Mouse (Mus musculus) lung, postnatal 0 days (tissue): ENCODE data around the gene Trim29. TPM values are rescaled to one million over a fixed set of nuclear protein-coding genes. Genes with fewer than 3 reads are reported as not detected.

Source experiments
- ATAC-seq: fragments of 200-750 bp; cut with Nextera tagmentation; 2 replicates; pipeline ENCODE4 v1.8.0; 2017; ENCODE audit warnings: moderate library complexity
- DNase-seq: peaks from one replicate; pipeline ENCODE4 v3.0.0-alpha.2; 2016; ENCODE audit warnings: low spot score
- H3K27ac ChIP-seq: fragments of 300-500 bp; sonication (generic); 2 replicates; pipeline ENCODE4 v1.5.1; 2014; ENCODE audit warnings: antibody characterized with exemption, mild to moderate bottlenecking, low read length, mixed read lengths
- H3K27me3 ChIP-seq: fragments of 300-500 bp; sonication (generic); replicated peaks from 2 replicates; pipeline ENCODE4 v1.6.1; 2014; ENCODE audit warnings: low read length, mixed read lengths; ENCODE audit not compliant: insufficient read depth
- H3K36me3 ChIP-seq: fragments of 300-500 bp; sonication (generic); 2 replicates; pipeline ENCODE4 v1.6.1; 2014; ENCODE audit warnings: low read length, mixed read lengths; ENCODE audit not compliant: insufficient read depth
- H3K4me1 ChIP-seq: fragments of 300-500 bp; sonication (generic); 2 replicates; pipeline ENCODE4 v1.6.1; 2014; ENCODE audit warnings: antibody characterized with exemption, low read depth, low read length, mixed read lengths; ENCODE audit not compliant: insufficient read depth
- H3K4me2 ChIP-seq: fragments of 300-500 bp; sonication (generic); replicated peaks from 2 replicates; pipeline ENCODE4 v1.6.1; 2014; ENCODE audit warnings: low read depth, mild to moderate bottlenecking, low read length, moderate library complexity, mixed read lengths
- H3K4me3 ChIP-seq: fragments of 300-500 bp; sonication (generic); 2 replicates; pipeline ENCODE4 v1.5.1; 2014; ENCODE audit warnings: low read depth, low read length
- H3K9ac ChIP-seq: fragments of 300-500 bp; sonication (generic); replicated peaks from 2 replicates; pipeline ENCODE4 v1.6.1; 2014; ENCODE audit warnings: low read depth, mild to moderate bottlenecking
- H3K9me3 ChIP-seq: fragments of 300-500 bp; sonication (generic); 2 replicates; pipeline ENCODE4 v1.6.1; 2016; ENCODE audit warnings: low read length, mixed read lengths
- CTCF ChIP-seq: IDR thresholded peaks from 2 replicates; pipeline ENCODE4 v1.5.1; 2016; ENCODE audit warnings: antibody characterized with exemption, mild to moderate bottlenecking
- EP300 ChIP-seq: IDR thresholded peaks from 2 replicates; pipeline ENCODE4 v1.6.1; 2016; ENCODE audit warnings: antibody characterized with exemption, mild to moderate bottlenecking, control low read depth
- WGBS: fragments of 180-500 bp; shearing (Covaris S2); extraction: QIAGEN DNeasy Blood & Tissue Kit; methylation state at CpG from one replicate; pipeline ENCODE4 v1.1.7; 2014; 5-methylcytosine and 5-hydroxymethylcytosine counted together
- polyA plus RNA-seq: library from polyadenylated mRNA; unstranded; fragments of >200 nt; fragmentation: Nextera tagmentation; extraction: Ambion mirVana; gene quantifications from 2 replicates; pipeline ENCODE4 v1.2.1, GENCODE M21; 2015

The Trim29 gene
- polyA plus RNA-seq, 1 experiment from 2014 or later = 0.87 TPM

- TF ChIP-seq CTCF (no peak), EP300 (no peak)
- Histone ChIP-seq H3K36me3 (no peaks in the 10 kb centered on the region), H3K4me2 (no peak overlapping the region), H3K27ac (no peak overlapping the region), H3K4me3 (no peak overlapping the region), H3K27me3 (no peaks in the 10 kb centered on the region), H3K9me3 (no peaks in the 10 kb centered on the region), H3K9ac (no peak overlapping the region), H3K4me1 (no peaks in the 10 kb centered on the region)
- ATAC-seq = no peak
- DNase-seq = no peak
- 77% methylated on average over 6 of the region's 6 CpGs for WGBS
Observed at GRCm38 (mm10) chr9:43309087-43309872, 1.4 kb upstream of the Trim29 start.

DNA sequence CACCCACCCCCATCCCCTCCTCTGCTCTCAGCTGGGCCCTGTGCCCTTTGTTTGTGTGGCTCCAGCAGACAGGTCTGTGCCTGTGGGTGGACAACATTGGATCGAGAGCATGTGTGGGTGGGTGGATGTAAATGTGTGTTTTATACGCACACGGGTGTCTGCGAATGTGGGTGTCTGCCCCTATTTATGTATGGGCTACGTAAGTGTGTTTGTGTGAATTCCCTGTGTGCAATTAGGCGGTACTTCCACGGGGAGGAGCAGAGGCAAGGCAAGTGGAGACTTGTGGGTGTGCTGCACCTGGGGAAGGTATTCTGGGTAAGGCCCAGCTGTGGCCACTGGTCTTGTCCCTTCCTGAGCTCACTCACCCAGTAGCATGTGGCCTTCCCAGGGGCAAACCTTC is 1.5 kb downstream of the Trim29 start:
- TF ChIP-seq EP300 (no peak), CTCF (no peak)
- Histone ChIP-seq H3K27me3 (no peaks in the 10 kb centered on the region), H3K4me2 (no peak overlapping the region), H3K27ac (no peak overlapping the region), H3K36me3 (no peaks in the 10 kb centered on the region), H3K9me3 (no peaks in the 10 kb centered on the region), H3K9ac (no peak overlapping the region), H3K4me3 (no peak overlapping the region), H3K4me1 (no peaks in the 10 kb centered on the region)
- WGBS = 80% methylated on average over 7 of the region's 7 CpGs
- DNase-seq = no peak
- no peak for ATAC-seq

DNA sequence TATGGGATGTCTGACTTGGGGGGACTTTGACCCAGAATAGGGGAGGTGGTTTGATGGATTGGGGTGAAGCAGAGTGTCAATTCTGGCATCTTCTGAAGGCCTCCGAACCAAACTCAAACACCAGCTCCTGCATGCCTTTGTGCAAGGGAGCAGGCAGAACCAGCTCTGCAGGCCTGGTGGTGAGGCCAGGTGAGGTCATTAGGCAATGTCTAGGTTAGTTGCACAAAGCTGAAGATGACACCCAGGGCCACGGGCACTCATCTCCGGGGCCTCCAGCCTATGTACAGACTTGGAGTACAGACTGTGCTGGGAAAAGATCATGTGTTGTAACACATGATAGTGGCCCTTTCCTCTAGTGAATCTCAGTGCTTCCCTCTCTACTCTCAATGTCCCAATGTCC is 3.2 kb downstream of the Trim29 start:
- H3K27ac ChIP-seq = no peak overlapping the region

GRCm38 (mm10) chr9:43315320-43315950 is 4.8 kb downstream of the Trim29 start:
- Histone ChIP-seq H3K9ac (no peak overlapping the region), H3K36me3 (no peaks in the 10 kb centered on the region), H3K27ac (no peak overlapping the region), H3K27me3 (no peaks in the 10 kb centered on the region), H3K9me3 (no peaks in the 10 kb centered on the region), H3K4me3 (no peak overlapping the region), H3K4me1 (no peaks in the 10 kb centered on the region), H3K4me2 (no peak overlapping the region)
- no peak for ATAC-seq
- WGBS = 60% methylated on average over 3 of the region's 3 CpGs
- DNase-seq = no peak
- no peak for TF ChIP-seq EP300
- TF ChIP-seq CTCF = no peak

More for the DNA sequence above, 3.2 kb downstream of the Trim29 start:
- H3K9me3 ChIP-seq = no peaks in the 10 kb centered on the region
- no peak for ATAC-seq
- no peak for DNase-seq
- TF ChIP-seq CTCF (no peak), EP300 (no peak)
- H3K27me3 ChIP-seq = no peaks in the 10 kb centered on the region
- no peak overlapping the region for H3K4me3 ChIP-seq
- H3K4me1 ChIP-seq = no peaks in the 10 kb centered on the region
- H3K4me2 ChIP-seq = no peak overlapping the region
- no peak overlapping the region for H3K9ac ChIP-seq
- H3K36me3 ChIP-seq = no peaks in the 10 kb centered on the region
- WGBS = 55% methylated on average over 3 of the region's 3 CpGs

DNA sequence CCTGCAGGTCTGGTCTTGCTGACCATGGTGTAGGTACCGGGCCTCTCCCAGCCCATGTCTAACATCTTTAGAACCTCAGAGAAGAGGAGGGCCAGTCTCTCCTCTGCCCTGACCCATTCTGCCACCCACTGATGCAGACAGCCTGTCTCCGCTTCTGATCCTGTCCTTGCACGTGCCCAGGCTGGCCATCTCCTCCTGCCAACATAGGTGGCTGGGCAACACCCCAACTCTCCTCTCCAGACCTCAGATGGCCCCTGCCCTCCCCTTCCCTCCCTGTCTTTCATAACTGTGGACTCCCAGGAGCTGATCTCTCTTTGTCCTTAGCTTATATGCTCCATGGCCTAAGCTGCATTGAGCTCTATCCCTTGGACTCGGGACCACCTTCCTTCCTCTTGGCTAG is 5.8 kb downstream of the Trim29 start:
- ATAC-seq (no peak), DNase-seq (no peak)
- Histone ChIP-seq H3K4me1 (no peaks in the 10 kb centered on the region), H3K27ac (no peak overlapping the region), H3K9me3 (no peaks in the 10 kb centered on the region), H3K27me3 (no peaks in the 10 kb centered on the region), H3K9ac (no peak overlapping the region), H3K36me3 (no peaks in the 10 kb centered on the region), H3K4me2 (no peak overlapping the region), H3K4me3 (no peak overlapping the region)
- TF ChIP-seq EP300 (no peak), CTCF (no peak)
- WGBS = 84% methylated on average over 4 of the region's 4 CpGs

GRCm38 (mm10) chr9:43318661-43319060 is 8.0 kb downstream of the Trim29 start:
- DNase-seq = peak; percentile 23
- WGBS = 68% methylated on average over 10 of the region's 10 CpGs

More at GRCm38 (mm10) chr9:43318661-43319060, 8.0 kb downstream of the Trim29 start:
- Histone ChIP-seq H3K9ac (no peak overlapping the region), H3K4me3 (no peak overlapping the region), H3K27ac (no peak overlapping the region), H3K36me3 (no peaks in the 10 kb centered on the region), H3K27me3 (no peaks in the 10 kb centered on the region), H3K4me1 (no peaks in the 10 kb centered on the region), H3K9me3 (no peaks in the 10 kb centered on the region), H3K4me2 (no peak overlapping the region)
- TF ChIP-seq EP300 (no peak), CTCF (no peak)
- peak; percentile 28; the same call in 1 of the 2 replicates for ATAC-seq
